Mouse (Mus musculus): ENCODE results near the gene Ankrd7.
"Not testable (repeated sequence)": the region's sequence is repeated elsewhere in the genome, so short reads cannot be mapped to it uniquely, and the experiment has no call there.

The Ankrd7 gene

GRCm38 (mm10) chr6:18866018-18866417 lies at the start of gene Ankrd7:
TSS of gene Ankrd7 (plus strand) at chr6:18866318.
- in situ Hi-C loops (cut with MboI, MseI), result loop anchor here (25.0 kb wide), 1 partner anchor 1054 kb away; no protein-coding TSS in a partner anchor

- in situ Hi-C loops (cut with MboI, MseI), result loop anchor here (25.0 kb wide), 1 partner anchor 732 kb away; no protein-coding TSS in a partner anchor
These were observed 46.8 kb upstream of the Ankrd7 start for GRCm38 (mm10) chr6:18819343-18819742.

- in situ Hi-C loops (cut with MboI, MseI), result loop anchor here (25.0 kb wide), 1 partner anchor 733 kb away; no protein-coding TSS in a partner anchor
These were observed 45.9 kb upstream of the Ankrd7 start for GRCm38 (mm10) chr6:18820246-18820645.

GRCm38 (mm10) chr6:18822812-18823211 lies 43.3 kb upstream of the Ankrd7 start:
- in situ Hi-C loops (cut with MboI, MseI), result loop anchor here (25.0 kb wide), 1 partner anchor 736 kb away; no protein-coding TSS in a partner anchor

DNA sequence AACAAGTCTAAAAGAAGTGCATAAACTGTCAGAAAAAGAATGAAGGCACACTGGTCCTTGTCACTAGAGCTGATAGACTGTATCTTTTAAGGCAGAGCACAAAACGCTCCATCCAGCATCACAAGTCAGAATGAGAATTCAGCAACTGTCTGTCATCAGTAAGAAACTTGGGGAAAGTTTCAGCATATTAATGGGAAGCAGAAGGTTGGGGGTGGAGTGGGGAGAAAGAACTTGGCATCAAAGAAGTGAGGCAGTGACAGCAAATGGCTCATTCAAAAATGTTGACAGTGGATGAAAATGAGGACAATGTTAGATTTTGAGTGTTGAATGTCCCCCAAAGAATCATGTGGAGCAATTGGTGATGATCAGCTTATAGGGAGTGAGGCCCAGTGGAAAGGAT lies 33.2 kb upstream of the Ankrd7 start:
- in situ Hi-C loops (cut with MboI, MseI), result no loop called here

DNA sequence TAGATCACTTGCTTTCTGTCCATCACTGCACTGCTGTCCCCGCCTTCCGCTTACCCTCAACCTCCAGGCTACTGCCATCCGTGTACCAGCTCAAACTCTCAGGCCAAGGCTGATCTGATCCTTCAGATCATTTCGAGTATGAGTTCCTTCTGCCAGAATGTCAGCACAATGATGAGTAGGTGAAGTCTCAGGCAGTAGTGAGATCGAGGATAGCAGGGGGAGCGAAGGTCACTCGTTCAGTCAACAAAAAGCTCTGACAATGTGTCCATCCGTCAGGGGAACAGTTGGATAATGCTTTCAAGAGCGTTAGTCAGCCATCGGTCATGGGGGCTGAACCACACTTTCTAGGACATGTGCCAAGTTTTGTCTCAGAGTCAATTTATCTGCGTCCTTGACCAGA lies 21.6 kb upstream of the Ankrd7 start:
- in situ Hi-C loops (cut with MboI, MseI), result not testable (repeated sequence)

GRCm38 (mm10) chr6:18845571-18845970 lies 20.5 kb upstream of the Ankrd7 start:
- in situ Hi-C loops (cut with MboI, MseI), result not testable (repeated sequence)

- in situ Hi-C loops (cut with MboI, MseI), result no loop called here
These were observed 17.9 kb upstream of the Ankrd7 start, which contains the start of gene Lsm8 for GRCm38 (mm10) chr6:18848051-18848701. TSS of gene Lsm8 (plus strand) at chr6:18848579.

DNA sequence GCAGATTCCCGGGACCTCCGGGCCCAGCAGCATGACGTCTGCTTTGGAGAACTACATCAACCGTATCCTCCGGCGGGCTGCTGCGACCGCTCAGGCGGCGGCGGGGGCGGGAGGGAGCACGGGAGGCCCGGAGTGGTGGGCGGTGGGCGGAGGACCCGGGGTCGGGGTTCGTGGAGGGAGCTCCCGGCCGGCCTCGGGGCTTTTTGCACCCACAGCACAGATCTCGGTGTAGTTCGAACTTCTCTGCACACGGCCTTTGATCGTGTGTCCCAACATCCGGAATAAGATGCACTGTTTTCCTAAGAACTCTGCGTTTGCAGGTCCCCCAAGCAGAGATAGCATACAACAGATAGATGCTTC lies 17.4 kb upstream of the Ankrd7 start:
- in situ Hi-C loops (cut with MboI, MseI), result no loop called here

- in situ Hi-C loops (cut with MboI, MseI), result loop anchor here (25.0 kb wide), 1 partner anchor 1043 kb away; no protein-coding TSS in a partner anchor
These were observed 10.8 kb upstream of the Ankrd7 start for GRCm38 (mm10) chr6:18855323-18855722.

DNA sequence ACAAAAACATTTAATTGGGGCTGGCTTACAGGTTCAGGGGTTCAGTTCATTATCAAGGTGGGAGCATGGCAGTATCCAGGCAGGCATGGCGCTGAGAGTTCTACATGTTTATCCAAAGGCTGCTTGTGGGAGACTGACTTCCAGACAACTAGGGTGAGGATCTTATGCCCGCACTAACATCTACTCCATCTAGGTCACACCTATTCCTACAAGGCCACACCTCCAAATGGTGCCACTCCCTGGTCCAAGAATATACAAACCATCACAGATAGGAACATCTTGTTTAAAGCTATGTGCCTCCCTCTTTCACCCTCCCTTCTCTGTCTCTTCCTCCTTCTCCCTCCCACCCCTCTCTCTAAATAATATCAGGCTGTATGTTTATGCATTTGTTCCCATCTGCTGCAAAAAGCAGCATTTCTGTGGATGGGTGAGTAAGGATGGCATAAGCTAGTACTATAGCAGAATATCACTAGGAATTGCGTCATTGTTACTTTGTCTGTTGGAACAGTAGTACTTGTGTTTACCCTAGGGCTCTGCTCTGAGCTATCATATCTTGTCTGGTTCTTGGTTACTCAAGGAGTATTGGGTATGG lies 9.5 kb upstream of the Ankrd7 start:
- in situ Hi-C loops (cut with MboI, MseI), result loop anchor here (25.0 kb wide), 1 partner anchor 1044 kb away; no protein-coding TSS in a partner anchor

DNA sequence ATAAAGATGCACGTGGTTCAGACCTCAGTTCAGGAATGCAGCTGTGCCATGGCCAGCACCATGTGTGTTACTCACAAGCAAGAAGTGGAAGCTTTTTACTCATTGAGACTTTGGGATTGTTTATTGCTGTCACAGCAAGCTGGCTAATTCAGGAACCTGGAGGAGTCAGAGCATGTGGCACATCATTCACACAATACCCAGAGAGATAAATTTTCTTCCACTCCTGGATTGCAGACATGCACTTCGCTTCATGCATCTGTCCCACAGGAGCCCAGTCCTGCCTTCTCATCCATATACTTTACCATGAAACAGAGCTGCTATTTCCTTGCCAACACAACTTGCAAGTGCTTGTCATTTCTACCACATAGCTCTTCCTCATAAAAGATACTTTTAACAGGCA lies 22.9 kb downstream of the Ankrd7 start:
- in situ Hi-C loops (cut with MboI, MseI), result no loop called here

GRCm38 (mm10) chr6:18894142-18894541 lies 28.0 kb downstream of the Ankrd7 start:
- in situ Hi-C loops (cut with MboI, MseI), result no loop called here

DNA sequence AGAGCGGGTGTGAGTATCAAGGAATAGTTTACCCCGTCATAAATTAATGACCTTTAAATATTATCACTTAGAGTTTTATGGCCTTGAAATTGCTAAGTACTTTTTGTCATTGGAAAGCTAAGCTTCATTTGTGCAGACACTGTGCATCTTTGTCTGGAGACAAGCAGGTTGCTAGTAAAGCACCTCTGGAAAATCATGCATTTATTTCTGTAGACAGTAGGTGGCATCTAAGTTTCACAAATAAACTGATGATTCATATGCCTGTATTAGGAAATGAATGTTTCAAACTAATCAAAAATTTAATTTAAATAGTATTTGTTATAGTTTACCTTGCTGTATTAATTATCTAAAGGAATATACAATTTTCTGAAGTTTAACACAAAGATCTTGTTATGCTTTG lies 41.1 kb downstream of the Ankrd7 start:
- in situ Hi-C loops (cut with MboI, MseI), result no loop called here

DNA sequence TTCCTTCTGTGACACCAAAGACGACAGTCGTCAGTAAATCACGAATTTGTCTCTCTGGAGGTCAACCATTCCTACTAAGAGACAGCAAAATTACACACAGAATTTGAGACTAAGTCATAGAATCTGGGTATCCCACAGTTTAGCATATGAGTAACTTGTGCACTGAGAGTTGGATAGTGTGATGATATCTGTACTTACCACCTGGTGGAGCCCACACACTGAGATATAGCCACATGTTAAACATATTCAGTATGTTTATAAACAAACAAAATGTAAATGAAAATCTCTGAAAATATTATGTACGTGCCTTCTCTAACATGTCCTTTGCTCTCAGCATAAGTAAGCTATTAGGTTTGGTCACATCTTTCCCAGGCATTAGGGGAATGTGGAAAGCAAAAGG lies 47.1 kb downstream of the Ankrd7 start:
- in situ Hi-C loops (cut with MboI, MseI), result no loop called here

GRCm38 (mm10) chr6:18916021-18916420 lies 49.9 kb downstream of the Ankrd7 start:
- in situ Hi-C loops (cut with MboI, MseI), result no loop called here

GRCm38 (mm10) chr6:18916471-18916870 lies 50.4 kb downstream of the Ankrd7 start:
- in situ Hi-C loops (cut with MboI, MseI), result no loop called here
